Mouse (Mus musculus): Measurements from ENCODE around the gene Myo3b.
"Not testable (repeated sequence)": the region's sequence is repeated elsewhere in the genome, so short reads cannot be mapped to it uniquely, and the experiment has no call there.

GRCm38 (mm10) chr2:70234450-70234849 lies 195.5 kb downstream of the Myo3b start:
- not testable (repeated sequence) for TF ChIP-seq CTCF (IDR thresholded peaks at IDR 0.05; ENCODE audit: extremely low read depth, insufficient read length, insufficient replicate concordance, low read depth, low read length); POLR2A (IDR thresholded peaks at IDR 0.05; ENCODE audit: low read depth, low read length)
